Mouse (Mus musculus): ENCODE data around the gene Gm20388.

GRCm38 (mm10) chr8:122920890-122921289 lies 3010.2 kb downstream of the Gm20388 start:
- TF ChIP-seq CTCF (IDR thresholded peaks at IDR 0.05; ENCODE audit: low read depth) = no peak
- no peak for TF ChIP-seq EP300 (IDR thresholded peaks at IDR 0.05; ENCODE audit: low read depth)
